Mouse (Mus musculus): ENCODE results near the gene Ifi202b. TPM values are rescaled to one million over a fixed set of nuclear protein-coding genes. Genes with fewer than 3 reads are reported as not detected.
A peak's percentile ranks its signal among the peaks of the same experiment; 100 is the strongest.
"Not testable (repeated sequence)": the region's sequence is repeated elsewhere in the genome, so short reads cannot be mapped to it uniquely, and the experiment has no call there.

Gene Ifi202b
- total and polyA plus RNA-seq, 2 experiments, result not detected

DNA sequence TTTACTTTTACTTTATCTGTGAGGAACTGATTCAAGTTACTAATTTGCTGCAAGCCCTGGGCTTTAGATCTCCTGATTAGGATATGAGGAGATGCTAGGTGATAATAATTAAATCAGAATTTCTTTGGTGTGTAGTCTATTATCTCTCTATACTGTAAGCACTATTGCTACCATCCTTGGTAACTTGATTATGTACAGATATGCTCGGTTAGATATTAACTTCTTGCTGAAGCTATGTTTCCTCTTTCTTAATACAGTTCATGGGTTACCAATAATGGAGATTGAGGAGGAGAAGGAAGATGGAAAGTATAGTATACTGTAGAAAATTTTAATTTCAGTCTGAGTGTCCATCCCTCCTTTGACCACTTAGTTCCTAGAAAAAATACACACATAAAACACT lies 29.0 kb downstream of the Ifi202b start:
- 65% methylated on average over 1 of the region's 1 CpGs for whole genome bisulfite sequencing
- TF ChIP-seq CTCF (IDR thresholded peaks at IDR 0.05; ENCODE audit: low read depth, low read length), result no peak
- TF ChIP-seq POLR2A (IDR thresholded peaks at IDR 0.05; ENCODE audit: extremely low read depth, insufficient read depth, low read length), result no peak

DNA sequence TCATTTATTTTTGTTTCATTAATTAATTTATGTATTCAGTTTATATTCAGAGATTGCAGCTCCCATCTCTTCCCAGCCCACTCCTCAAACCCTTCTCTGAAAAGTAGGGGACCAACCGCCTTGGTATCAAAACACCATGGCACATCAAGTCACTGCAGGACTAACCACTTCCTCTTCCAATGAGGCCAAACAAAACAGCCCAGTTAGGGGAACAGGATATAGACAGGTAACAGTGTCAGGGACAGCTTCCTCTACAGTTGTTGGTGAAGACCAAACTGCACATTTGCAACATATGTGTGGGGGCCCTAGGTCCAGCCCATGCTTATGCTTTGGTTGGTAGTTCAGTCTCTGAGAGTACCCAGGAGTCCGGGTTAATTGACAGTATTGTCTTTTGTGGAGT lies 33.5 kb downstream of the Ifi202b start:
- not testable (repeated sequence) for H3K4me1 ChIP-seq (ENCODE audit: control insufficient read depth, insufficient read depth, low read length); H3K27ac ChIP-seq (replicated peaks; ENCODE audit: insufficient read depth, low read depth, low read length); H3K79me2 ChIP-seq (ENCODE audit: control insufficient read depth, insufficient read depth, low read length); DNase-seq (ENCODE audit: extremely low read depth, low read depth, low spot score); H3K9ac ChIP-seq (ENCODE audit: low read depth, low read length); H3K36me3 ChIP-seq (ENCODE audit: control insufficient read depth, insufficient read depth, low read length); H3K27me3 ChIP-seq (ENCODE audit: control insufficient read depth, insufficient read depth, low read length); H3K4me3 ChIP-seq (ENCODE audit: insufficient read depth, low read depth, low read length)
- WGBS, result 68% methylated on average over 2 of the region's 2 CpGs

More for the DNA sequence above, 29.0 kb downstream of the Ifi202b start:
- Histone ChIP-seq H3K27me3 (ENCODE audit: control insufficient read depth, insufficient read depth, low read length) (no peaks in the 10 kb centered on the region), H3K4me1 (ENCODE audit: control insufficient read depth, insufficient read depth, low read length) (no peaks in the 10 kb centered on the region), H3K27ac (replicated peaks; ENCODE audit: insufficient read depth, low read depth, low read length) (no peak overlapping the region), H3K79me2 (ENCODE audit: control insufficient read depth, insufficient read depth, low read length) (no peaks in the 10 kb centered on the region), H3K4me3 (ENCODE audit: insufficient read depth, low read depth, low read length) (no peak overlapping the region), H3K36me3 (ENCODE audit: control insufficient read depth, insufficient read depth, low read length) (no peaks in the 10 kb centered on the region), H3K9ac (ENCODE audit: low read depth, low read length) (no peak overlapping the region)
- DNase-seq (ENCODE audit: extremely low read depth, low read depth, low spot score), result no peak

DNA sequence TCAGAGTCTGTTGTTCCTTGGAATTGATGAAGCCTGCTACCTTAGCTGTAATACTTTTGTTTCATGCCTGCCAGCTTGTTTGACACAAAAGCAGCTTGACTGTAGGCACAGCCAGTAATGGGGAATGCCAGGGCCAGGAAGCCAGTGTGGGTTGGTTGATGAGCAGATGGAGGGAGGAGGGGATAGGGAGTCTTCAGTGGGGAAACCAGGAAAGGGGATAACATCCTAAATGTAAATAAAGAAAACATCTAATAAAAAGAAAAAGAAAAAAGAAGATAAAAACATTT lies 39.8 kb downstream of the Ifi202b start:
- peak overlapping the region; percentile 65 for H3K27ac ChIP-seq (replicated peaks; ENCODE audit: insufficient read depth, low read depth, low read length)
- not testable (repeated sequence) for H3K4me3 ChIP-seq (ENCODE audit: insufficient read depth, low read depth, low read length); H3K9ac ChIP-seq (ENCODE audit: low read depth, low read length); H3K27me3 ChIP-seq (ENCODE audit: control insufficient read depth, insufficient read depth, low read length); H3K4me1 ChIP-seq (ENCODE audit: control insufficient read depth, insufficient read depth, low read length); DNase-seq (ENCODE audit: extremely low read depth, low read depth, low spot score); H3K36me3 ChIP-seq (ENCODE audit: control insufficient read depth, insufficient read depth, low read length); H3K79me2 ChIP-seq (ENCODE audit: control insufficient read depth, insufficient read depth, low read length)

DNA sequence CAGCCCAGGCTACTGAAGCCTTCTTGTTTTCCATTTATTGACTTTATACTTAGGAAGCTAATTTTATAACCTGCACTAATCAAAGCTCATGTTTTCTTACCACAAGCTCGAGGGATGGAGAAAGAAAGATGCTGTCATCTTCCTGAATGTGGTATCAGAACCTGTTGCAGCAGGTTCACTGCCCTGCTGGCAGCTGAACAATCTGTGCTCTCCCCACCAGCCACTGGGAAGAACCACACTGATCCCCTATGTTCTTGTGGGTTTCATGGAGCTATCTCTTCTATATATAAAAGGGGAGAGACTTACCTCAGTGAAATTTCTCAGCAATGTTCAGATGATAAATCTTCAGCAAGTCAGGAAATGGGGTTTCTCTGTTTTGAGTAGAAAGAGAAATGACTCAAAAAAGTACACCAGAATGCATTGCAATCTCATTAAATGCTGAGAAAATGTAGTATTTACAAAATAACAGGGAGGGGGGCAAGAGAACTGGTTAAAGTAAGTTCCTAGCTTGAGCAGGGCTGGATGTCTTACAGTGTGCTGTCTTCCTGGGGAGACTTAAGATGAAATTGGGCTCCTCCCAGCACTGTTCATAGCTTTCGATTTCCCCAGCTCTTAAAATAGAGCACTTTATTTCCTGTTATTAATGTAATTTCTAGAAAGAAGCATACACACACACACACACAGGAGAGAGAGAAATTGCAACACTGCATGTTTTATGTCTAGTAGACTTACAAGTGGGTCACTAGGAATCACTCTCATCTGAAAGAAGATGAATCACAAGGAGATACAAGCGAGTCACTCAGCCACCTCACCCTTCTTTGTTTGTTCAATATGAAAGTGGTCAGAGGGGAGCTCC lies 40.4 kb downstream of the Ifi202b start, which contains the start of the genes Mndal and Ifi203:
TSS of gene Mndal (minus strand) at position 568 of the 856 bp plus-strand sequence.
TSS of gene Ifi203 (minus strand) at position 749 of the 856 bp plus-strand sequence.
- H3K79me2 ChIP-seq (ENCODE audit: control insufficient read depth, insufficient read depth, low read length); H3K27me3 ChIP-seq (ENCODE audit: control insufficient read depth, insufficient read depth, low read length); H3K4me1 ChIP-seq (ENCODE audit: control insufficient read depth, insufficient read depth, low read length); H3K36me3 ChIP-seq (ENCODE audit: control insufficient read depth, insufficient read depth, low read length): not testable (repeated sequence)
- peak within 1 kb of the TSS; percentile 65 for H3K27ac ChIP-seq (replicated peaks; ENCODE audit: insufficient read depth, low read depth, low read length)
- DNase-seq (ENCODE audit: extremely low read depth, low read depth, low spot score), result peak; percentile 8
- peak within 1 kb of the TSS; percentile 47 for H3K4me3 ChIP-seq (ENCODE audit: insufficient read depth, low read depth, low read length)
- peak within 1 kb of the TSS; percentile 51 for H3K9ac ChIP-seq (ENCODE audit: low read depth, low read length)
- WGBS, result 41% methylated on average over 3 of the region's 3 CpGs

DNA sequence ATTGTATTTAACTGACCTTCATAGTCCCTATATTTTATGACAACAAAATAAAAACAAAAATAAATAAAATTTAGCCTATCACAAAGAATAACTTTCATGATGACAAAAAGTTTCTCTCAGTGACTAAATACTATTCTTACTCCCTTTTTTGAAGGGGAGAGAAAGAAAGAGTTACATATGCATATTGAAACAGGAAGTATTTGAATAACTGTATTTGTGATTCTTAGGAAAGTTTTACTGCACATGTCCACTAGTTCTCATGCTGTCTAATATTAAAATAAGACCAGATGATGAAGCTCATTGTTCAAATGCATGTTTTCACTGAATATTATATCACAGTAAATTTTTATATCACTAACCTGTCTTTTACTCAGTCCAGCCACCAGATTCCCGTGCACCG lies 41.0 kb downstream of the Ifi202b start:
- not testable (repeated sequence) for H3K4me1 ChIP-seq (ENCODE audit: control insufficient read depth, insufficient read depth, low read length); H3K27me3 ChIP-seq (ENCODE audit: control insufficient read depth, insufficient read depth, low read length); H3K79me2 ChIP-seq (ENCODE audit: control insufficient read depth, insufficient read depth, low read length); DNase-seq (ENCODE audit: extremely low read depth, low read depth, low spot score); H3K36me3 ChIP-seq (ENCODE audit: control insufficient read depth, insufficient read depth, low read length)
- H3K4me3 ChIP-seq (ENCODE audit: insufficient read depth, low read depth, low read length), result peak overlapping the region; percentile 47
- 67% methylated on average over 2 of the region's 2 CpGs for WGBS
- peak overlapping the region; percentile 51 for H3K9ac ChIP-seq (ENCODE audit: low read depth, low read length)
- peak overlapping the region; percentile 48; the same call in 1 of the 2 replicates for H3K27ac ChIP-seq (replicated peaks; ENCODE audit: insufficient read depth, low read depth, low read length)

- not testable (repeated sequence) for H3K27me3 ChIP-seq (ENCODE audit: control insufficient read depth, insufficient read depth, low read length); H3K4me1 ChIP-seq (ENCODE audit: control insufficient read depth, insufficient read depth, low read length); H3K4me3 ChIP-seq (ENCODE audit: insufficient read depth, low read depth, low read length); H3K79me2 ChIP-seq (ENCODE audit: control insufficient read depth, insufficient read depth, low read length); H3K27ac ChIP-seq (replicated peaks; ENCODE audit: insufficient read depth, low read depth, low read length); H3K9ac ChIP-seq (ENCODE audit: low read depth, low read length); H3K36me3 ChIP-seq (ENCODE audit: control insufficient read depth, insufficient read depth, low read length); DNase-seq (ENCODE audit: extremely low read depth, low read depth, low spot score)
- WGBS, result 43% methylated on average over 3 of the region's 3 CpGs
Observed at GRCm38 (mm10) chr1:173919279-173919678, 63.3 kb downstream of the Ifi202b start.

Measured in liver, adult 2 months (tissue).